Comparison of ENCODE assay signal across 7 mouse cellular contexts in genomic region chr10:93261132-93261980, GRCm38 (mm10). TPM values are rescaled to one million over a fixed set of nuclear protein-coding genes. Genes with fewer than 3 reads are reported as not detected.
DNase-seq lines count a peak whose midpoint lies in the region; ATAC-seq and TF ChIP-seq lines count a peak whose summit lies in the region.

No protein-coding gene starts in this region.

- H3K9me3 ChIP-seq in heart, postnatal 0 days (replicated peaks; ENCODE audit: control insufficient read depth, low read length) = no peaks in the 10 kb centered on the region
- no peaks in the 10 kb centered on the region for H3K9me3 ChIP-seq in midbrain, embryonic 13.5 days

- TF ChIP-seq EP300 in heart, postnatal 0 days (IDR thresholded peaks at IDR 0.05; ENCODE audit: low read depth) = no peak

- no peaks in the 10 kb centered on the region for H3K27me3 ChIP-seq in heart, postnatal 0 days (ENCODE audit: control insufficient read depth, insufficient read depth, low read length)
- H3K27me3 ChIP-seq in midbrain, embryonic 13.5 days = no peaks in the 10 kb centered on the region

- H3K27ac ChIP-seq in heart, postnatal 0 days (ENCODE audit: low read depth) = peak overlapping the region; percentile 82
- peak overlapping the region; percentile 61 for H3K27ac ChIP-seq in midbrain, embryonic 13.5 days

- no peak overlapping the region; the same call in 1 of the 2 replicates for H3K9ac ChIP-seq in heart, postnatal 0 days (replicated peaks; ENCODE audit: low read depth, low read length)
- H3K9ac ChIP-seq in midbrain, embryonic 13.5 days (replicated peaks) = no peak overlapping the region

- H3K4me3 ChIP-seq in heart, postnatal 0 days (ENCODE audit: low read depth, low read length) = peak overlapping the region; percentile 10
- peak overlapping the region; percentile 21 for H3K4me3 ChIP-seq in midbrain, embryonic 13.5 days (replicated peaks)

- ATAC-seq in common myeloid progenitor, adult 5-6 weeks (replicated peaks; ENCODE audit: low read depth, poor library complexity, severe bottlenecking) = peak; percentile 88
- ATAC-seq in heart, postnatal 0 days (ENCODE audit: insufficient read depth, low read depth) = peak; percentile 58
- ATAC-seq in midbrain, embryonic 13.5 days = peak; percentile 57

- H3K4me1 ChIP-seq in heart, postnatal 0 days (ENCODE audit: control insufficient read depth, insufficient read depth) = peaks cover 54% of the 10 kb centered on the region
- H3K4me1 ChIP-seq in midbrain, embryonic 13.5 days (replicated peaks) = peaks cover 45% of the 10 kb centered on the region

- 18% methylated on average over 16 of the region's 16 CpGs for WGBS in heart, postnatal 0 days
- WGBS in midbrain, embryonic 13.5 days = 27% methylated on average over 16 of the region's 16 CpGs

- TF ChIP-seq CTCF in heart, postnatal 0 days (IDR thresholded peaks at IDR 0.05; ENCODE audit: low read depth) = no peak

- peak; percentile 42 for DNase-seq in 3T3-L1 (ENCODE audit: low read depth, low spot score)
- peak; percentile 17 to 44 for DNase-seq in CD8-positive naive resting alpha-beta T cell, adult 2 months (ENCODE audit: low read depth in 2 of 2, low spot score in 2 of 2)
- DNase-seq in heart, postnatal 0 days (ENCODE audit: low spot score) = peak; percentile 52
- DNase-seq in kidney, postnatal 36 days = peak; percentile 49 to 70
- peak; percentile 28 to 45 for DNase-seq in thymus, postnatal 36 days

- peaks cover 26% of the 10 kb centered on the region; the same call in 1 of the 2 replicates for H3K36me3 ChIP-seq in heart, postnatal 0 days (replicated peaks; ENCODE audit: control insufficient read depth, insufficient read depth, low read length)
- H3K36me3 ChIP-seq in midbrain, embryonic 13.5 days = no peaks in the 10 kb centered on the region

- peak overlapping the region; percentile 43 for H3K4me2 ChIP-seq in heart, postnatal 0 days (ENCODE audit: low read depth, low read length)
- peak overlapping the region; percentile 51 for H3K4me2 ChIP-seq in midbrain, embryonic 13.5 days (replicated peaks)

RNA-seq across cellular contexts. Expression of gene Elk3, which starts 49.6 kb away (rescaled TPM):
- total RNA-seq in common myeloid progenitor, adult 5-6 weeks (2017) = 25.5 and 30.0 TPM in 2 replicates
- total RNA-seq in heart, postnatal 0 days (2014; rRNA removed; ENCODE audit: low replicate concordance) = 45.0 and 47.3 TPM in 2 replicates
- 31.0 and 34.4 TPM in 2 replicates for polyA plus RNA-seq in heart, postnatal 0 days (2015; fragmentation: Nextera tagmentation; extraction: Ambion mirVana)
- 7.7 and 8.5 TPM in 2 replicates for polyA plus RNA-seq in midbrain, embryonic 13.5 days (2015; fragmentation: Nextera tagmentation; extraction: Ambion mirVana)

Comparison
In these comparisons a context has a peak if more than half of its experiments do, and no peak if none do; other contexts are left out.
1. Peak in every context shown above with its lines: DNase-seq, ATAC-seq, H3K4me3 ChIP-seq and H3K27ac ChIP-seq.